Comparison of ENCODE assay signal across 28 mouse cellular contexts in the genomic region with DNA sequence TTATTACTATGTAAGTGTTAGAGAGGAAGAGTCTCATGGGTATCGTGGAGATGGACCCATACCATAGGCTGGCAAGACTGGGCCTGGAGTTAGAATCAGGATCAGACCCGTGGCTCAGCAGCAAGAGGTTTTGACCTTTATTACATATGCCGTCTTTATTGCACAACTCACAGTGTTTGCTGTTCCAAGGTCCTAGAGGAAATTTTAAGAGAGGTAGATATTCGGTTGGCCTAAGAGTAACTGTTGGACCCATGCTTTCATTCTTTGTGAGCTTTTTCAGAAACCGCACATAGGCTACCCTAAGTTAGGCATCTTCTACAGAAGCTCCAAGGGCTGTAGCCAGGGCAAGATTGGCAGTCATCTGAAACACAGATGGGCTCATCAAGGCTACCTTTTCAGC.
A peak's percentile ranks its signal among the peaks of the same experiment; 100 is the strongest.
DNase-seq lines count a peak whose midpoint lies in the region; ATAC-seq and TF ChIP-seq lines count a peak whose summit lies in the region.
"Had no signal": no experiment of that assay in that cellular context is flagged by ENCODE, and none has a peak within 500 bp of the region (broad histone marks: within the 10 kb centered on the region; RNA-seq: fewer than 3 reads in every experiment).

No protein-coding gene starts in this region.

- no peak for TF ChIP-seq EP300 in liver, embryonic 14.5 days (IDR thresholded peaks at IDR 0.05; ENCODE audit: low read depth)

- no peak overlapping the region for H3K27ac ChIP-seq in intestine, embryonic 15.5 days
- no peak overlapping the region for H3K27ac ChIP-seq in intestine, postnatal 0 days (ENCODE audit: low read depth, low read length)
- no peak overlapping the region for H3K27ac ChIP-seq in intestine, embryonic 16.5 days (ENCODE audit: low read length)
- no peak overlapping the region for H3K27ac ChIP-seq in liver, embryonic 14.5 days
- H3K27ac ChIP-seq: embryonic facial prominence, embryonic 10.5 days; embryonic facial prominence, embryonic 15.5 days; forebrain, embryonic 12.5 days; hindbrain, embryonic 12.5 days; hindbrain, postnatal 0 days; limb, embryonic 12.5 days; macrophage; midbrain, embryonic 13.5 days; neural tube, embryonic 13.5 days had no signal

- no peaks in the 10 kb centered on the region for H3K4me1 ChIP-seq in intestine, embryonic 15.5 days (replicated peaks)
- no peaks in the 10 kb centered on the region; the same call in 1 of the 2 replicates for H3K4me1 ChIP-seq in intestine, postnatal 0 days (replicated peaks; ENCODE audit: control insufficient read depth, insufficient read depth, low read length)
- no peaks in the 10 kb centered on the region; the same call in 1 of the 2 replicates for H3K4me1 ChIP-seq in intestine, embryonic 16.5 days (ENCODE audit: control insufficient read depth, insufficient read depth, low read length)
- peaks cover 0 to 2% of the 10 kb centered on the region in 2 experiments; a peak in 1 of 4 replicates for H3K4me1 ChIP-seq in liver, embryonic 14.5 days (replicated peaks; ENCODE audit: control insufficient read depth in 2 of 2, insufficient read depth in 2 of 2, low read length in 1 of 2)
- H3K4me1 ChIP-seq: embryonic facial prominence, embryonic 10.5 days; embryonic facial prominence, embryonic 15.5 days; forebrain, embryonic 12.5 days; hindbrain, embryonic 12.5 days; limb, embryonic 12.5 days; midbrain, embryonic 13.5 days; neural tube, embryonic 13.5 days had no signal

- H3K9me3 ChIP-seq in intestine, embryonic 15.5 days, result no peaks in the 10 kb centered on the region
- H3K9me3 ChIP-seq in intestine, postnatal 0 days (ENCODE audit: control insufficient read depth), result no peaks in the 10 kb centered on the region
- H3K9me3 ChIP-seq in intestine, embryonic 16.5 days (ENCODE audit: control insufficient read depth, low read length), result no peaks in the 10 kb centered on the region
- no peaks in the 10 kb centered on the region for H3K9me3 ChIP-seq in liver, embryonic 14.5 days (ENCODE audit: control insufficient read depth, low read length)
- H3K9me3 ChIP-seq: embryonic facial prominence, embryonic 10.5 days; embryonic facial prominence, embryonic 15.5 days; forebrain, embryonic 12.5 days; hindbrain, embryonic 12.5 days; limb, embryonic 12.5 days; midbrain, embryonic 13.5 days; neural tube, embryonic 13.5 days had no signal

- 0 out of 2 replicates have a peak, but pooled peaks cover 4% of the 10 kb centered on the region for H3K36me3 ChIP-seq in intestine, embryonic 15.5 days
- peaks cover 12% of the 10 kb centered on the region; the same call in 1 of the 2 replicates for H3K36me3 ChIP-seq in intestine, postnatal 0 days (ENCODE audit: control insufficient read depth, insufficient read depth)
- no peaks in the 10 kb centered on the region for H3K36me3 ChIP-seq in intestine, embryonic 16.5 days (ENCODE audit: control insufficient read depth, insufficient read depth, low read length)
- no peaks in the 10 kb centered on the region for H3K36me3 ChIP-seq in liver, embryonic 14.5 days (replicated peaks; ENCODE audit: control insufficient read depth, insufficient read depth, low read depth)
- H3K36me3 ChIP-seq: forebrain, embryonic 12.5 days had no signal

- peak in 2 of 3 experiments; percentile 4 to 11 for DNase-seq in liver, embryonic 14.5 days (ENCODE audit: low read depth in 3 of 3, low spot score in 3 of 3)
- no peak for DNase-seq in left cerebral cortex, postnatal 10 days (ENCODE audit: extremely low spot score in 1 of 2, low spot score in 2 of 2)
- DNase-seq in thymus, postnatal 36 days, result no peak
- DNase-seq: adrenal gland, postnatal 25 days; cerebellum, adult 2 months; forebrain, postnatal 0 days; gastrocnemius, postnatal 14 days; heart, postnatal 36 days; kidney, adult 2 months; kidney, postnatal 10 days; lung, adult 2 months; lung, postnatal 10 days had no signal

- H3K4me2 ChIP-seq in intestine, embryonic 15.5 days (replicated peaks), result no peak overlapping the region
- no peak overlapping the region for H3K4me2 ChIP-seq in intestine, postnatal 0 days (replicated peaks; ENCODE audit: low read depth)
- no peak overlapping the region for H3K4me2 ChIP-seq in intestine, embryonic 16.5 days (ENCODE audit: low read depth, low read length)
- H3K4me2 ChIP-seq in liver, embryonic 14.5 days (ENCODE audit: low read depth), result no peak overlapping the region
- H3K4me2 ChIP-seq: embryonic facial prominence, embryonic 15.5 days; forebrain, embryonic 12.5 days; heart, embryonic 11.5 days; hindbrain, embryonic 12.5 days; limb, embryonic 12.5 days; midbrain, embryonic 13.5 days; neural tube, embryonic 13.5 days had no signal

- H3K4me3 ChIP-seq in intestine, embryonic 15.5 days (replicated peaks), result no peak overlapping the region
- H3K4me3 ChIP-seq in intestine, postnatal 0 days (ENCODE audit: low read depth, low read length), result no peak overlapping the region
- no peak overlapping the region for H3K4me3 ChIP-seq in intestine, embryonic 16.5 days (ENCODE audit: low read length)
- no peak overlapping the region for H3K4me3 ChIP-seq in liver, embryonic 14.5 days (ENCODE audit: insufficient read depth in 1 of 2, low read depth in 2 of 2, low read length in 2 of 2)
- H3K4me3 ChIP-seq: embryonic facial prominence, embryonic 10.5 days; embryonic facial prominence, embryonic 15.5 days; forebrain, embryonic 12.5 days; hindbrain, embryonic 12.5 days; limb, embryonic 12.5 days; midbrain, embryonic 13.5 days; neural tube, embryonic 13.5 days had no signal

- 84% methylated on average over 5 of the region's 5 CpGs for WGBS in intestine, embryonic 15.5 days
- WGBS in intestine, postnatal 0 days, result 66% methylated on average over 5 of the region's 5 CpGs
- WGBS in intestine, embryonic 16.5 days, result 74% methylated on average over 5 of the region's 5 CpGs
- WGBS in liver, embryonic 14.5 days (ENCODE audit: insufficient replicate concordance), result 71% methylated on average over 5 of the region's 5 CpGs

- H3K27me3 ChIP-seq in intestine, embryonic 15.5 days (replicated peaks), result no peaks in the 10 kb centered on the region
- no peaks in the 10 kb centered on the region for H3K27me3 ChIP-seq in intestine, postnatal 0 days (replicated peaks; ENCODE audit: control insufficient read depth, insufficient read depth, low read length)
- no peaks in the 10 kb centered on the region for H3K27me3 ChIP-seq in intestine, embryonic 16.5 days (replicated peaks; ENCODE audit: control insufficient read depth, insufficient read depth, low read length)
- no peaks in the 10 kb centered on the region for H3K27me3 ChIP-seq in liver, embryonic 14.5 days (ENCODE audit: control insufficient read depth, insufficient read depth, low read length)
- H3K27me3 ChIP-seq: CH12.LX; embryonic facial prominence, embryonic 15.5 days; forebrain, embryonic 12.5 days; hindbrain, embryonic 12.5 days; limb, embryonic 12.5 days; midbrain, embryonic 13.5 days; neural tube, embryonic 13.5 days had no signal

- TF ChIP-seq CTCF in intestine, postnatal 0 days (IDR thresholded peaks at IDR 0.05; ENCODE audit: low read depth), result no peak
- no peak for TF ChIP-seq CTCF in liver, embryonic 14.5 days (IDR thresholded peaks at IDR 0.05; ENCODE audit: low read depth)

- no peak overlapping the region for H3K9ac ChIP-seq in intestine, embryonic 15.5 days
- no peak overlapping the region for H3K9ac ChIP-seq in intestine, postnatal 0 days (ENCODE audit: low read depth, low read length)
- H3K9ac ChIP-seq in intestine, embryonic 16.5 days (ENCODE audit: low read depth, low read length), result no peak overlapping the region
- H3K9ac ChIP-seq in liver, embryonic 14.5 days (replicated peaks), result no peak overlapping the region
- H3K9ac ChIP-seq: embryonic facial prominence, embryonic 15.5 days; forebrain, embryonic 12.5 days; forebrain, postnatal 0 days; hindbrain, embryonic 12.5 days; limb, embryonic 12.5 days; midbrain, embryonic 13.5 days; neural tube, embryonic 13.5 days had no signal

- intact Hi-C loops in left cerebral cortex, postnatal 10 days (cut with DNase I), result no loop called here

- peak; percentile 55; the same call in 1 of the 2 replicates for ATAC-seq in intestine, embryonic 15.5 days
- no peak for ATAC-seq in intestine, postnatal 0 days
- peak; percentile 59 for ATAC-seq in intestine, embryonic 16.5 days
- ATAC-seq in liver, embryonic 14.5 days (ENCODE audit: insufficient read depth), result peak; percentile 57
- no peak for ATAC-seq in inflammation-experienced regulatory T-cells, adult 6 months
- ATAC-seq: activated CD4-positive, CD25-positive, alpha-beta regulatory T cell, adult 4 months; forebrain, postnatal 0 days; hindbrain, postnatal 0 days; midbrain, embryonic 13.5 days had no signal

Comparison
In these comparisons a context has a peak if more than half of its experiments do, and no peak if none do; other contexts are left out.
1. ATAC-seq: peak in intestine, embryonic 15.5 days (single experiment), intestine, embryonic 16.5 days (single experiment) and liver, embryonic 14.5 days (single experiment); none in intestine, postnatal 0 days (single experiment) and inflammation-experienced regulatory T-cells, adult 6 months (single experiment).
2. DNase-seq: peak in liver, embryonic 14.5 days (2 of 3); none in left cerebral cortex, postnatal 10 days (0 of 2) and thymus, postnatal 36 days (0 of 2).